Mouse (Mus musculus): ENCODE measurements around the gene Csk.

- TF ChIP-seq POLR2A (IDR thresholded peaks at IDR 0.05; ENCODE audit: extremely low read depth, insufficient read depth, low read length) (no peak), CTCF (IDR thresholded peaks at IDR 0.05; ENCODE audit: extremely low read depth, insufficient read depth, low read length) (no peak)
Observed at GRCm38 (mm10) chr9:57658970-57659369, 5.5 kb upstream of the Csk start.
